Mouse (Mus musculus) intestine, embryonic 16.5 days (tissue): ENCODE data around the gene Mul1. TPM values are rescaled to one million over a fixed set of nuclear protein-coding genes. Genes with fewer than 3 reads are reported as not detected.
A peak's percentile ranks its signal among the peaks of the same experiment; 100 is the strongest.

Experiments
- ATAC-seq: fragments of 200-750 bp; cut with Nextera tagmentation; 2 replicates; pipeline ENCODE4 v1.8.0; 2017; ENCODE audit warnings: moderate TSS enrichment, moderate library complexity
- H3K27ac ChIP-seq: fragments of 300-500 bp; sonication (generic); 2 replicates; pipeline ENCODE4 v1.5.1; 2014; ENCODE audit warnings: mild to moderate bottlenecking, low read length
- H3K27me3 ChIP-seq: fragments of 300-500 bp; sonication (generic); replicated peaks from 2 replicates; pipeline ENCODE4 v1.6.1; 2014; ENCODE audit warnings: low read length, control low read depth, mixed read lengths; ENCODE audit not compliant: control insufficient read depth, insufficient read depth
- H3K36me3 ChIP-seq: fragments of 300-500 bp; sonication (generic); 2 replicates; pipeline ENCODE4 v1.6.1; 2014; ENCODE audit warnings: low read length, control low read depth; ENCODE audit not compliant: control insufficient read depth, insufficient read depth
- H3K4me1 ChIP-seq: fragments of 300-500 bp; sonication (generic); 2 replicates; pipeline ENCODE4 v1.6.1; 2014; ENCODE audit warnings: low read length, control low read depth, mixed read lengths; ENCODE audit not compliant: control insufficient read depth, insufficient read depth
- H3K4me2 ChIP-seq: fragments of 300-500 bp; sonication (generic); 2 replicates; pipeline ENCODE4 v1.6.1; 2014; ENCODE audit warnings: low read depth, low read length, control low read depth
- H3K4me3 ChIP-seq: fragments of 300-500 bp; sonication (generic); 2 replicates; pipeline ENCODE4 v1.5.1; 2014; ENCODE audit warnings: mild to moderate bottlenecking, low read length
- H3K9ac ChIP-seq: fragments of 300-500 bp; sonication (generic); 2 replicates; pipeline ENCODE4 v1.6.1; 2014; ENCODE audit warnings: low read depth, low read length
- H3K9me3 ChIP-seq: fragments of 300-500 bp; sonication (generic); 2 replicates; pipeline ENCODE4 v1.6.1; 2016; ENCODE audit warnings: low read length, control low read depth; ENCODE audit not compliant: control insufficient read depth
- WGBS: fragments of 180-500 bp; shearing (Covaris S2); extraction: QIAGEN DNeasy Blood & Tissue Kit; methylation state at CpG from one replicate; pipeline ENCODE4 v1.1.7; 2014; 5-methylcytosine and 5-hydroxymethylcytosine counted together
- polyA plus RNA-seq: library from polyadenylated mRNA; unstranded; fragments of >200 nt; fragmentation: Nextera tagmentation; extraction: Ambion mirVana; gene quantifications from 2 replicates; pipeline ENCODE4 v1.2.1, GENCODE M21; 2015

Gene Mul1
- polyA plus RNA-seq, 1 experiment from 2014 or later, result 32.7 TPM

GRCm38 (mm10) chr4:138429778-138430177 is 4.7 kb upstream of the Mul1 start:
- no peak overlapping the region for H3K4me3 ChIP-seq
- WGBS, result 44% methylated on average over 3 of the region's 3 CpGs
- H3K9me3 ChIP-seq, result no peaks in the 10 kb centered on the region
- H3K9ac ChIP-seq, result no peak overlapping the region
- H3K4me1 ChIP-seq, result 0 out of 2 replicates have a peak, but pooled peaks cover 6% of the 10 kb centered on the region
- no peak overlapping the region for H3K4me2 ChIP-seq
- H3K27me3 ChIP-seq, result no peaks in the 10 kb centered on the region
- no peak overlapping the region for H3K27ac ChIP-seq
- no peaks in the 10 kb centered on the region for H3K36me3 ChIP-seq
- ATAC-seq, result no peak

- H3K27ac ChIP-seq, result no peak overlapping the region
- peaks cover 14% of the 10 kb centered on the region for H3K4me1 ChIP-seq
- 58% methylated on average over 8 of the region's 8 CpGs for WGBS
- no peaks in the 10 kb centered on the region for H3K27me3 ChIP-seq
- H3K4me2 ChIP-seq, result no peak overlapping the region
- H3K9ac ChIP-seq, result no peak overlapping the region
- no peak overlapping the region for H3K4me3 ChIP-seq
- no peaks in the 10 kb centered on the region for H3K36me3 ChIP-seq
- no peak for ATAC-seq
- H3K9me3 ChIP-seq, result no peaks in the 10 kb centered on the region
Measured at GRCm38 (mm10) chr4:138431340-138431739, 3.1 kb upstream of the Mul1 start.

GRCm38 (mm10) chr4:138440062-138440461 is 5.6 kb downstream of the Mul1 start:
- Histone ChIP-seq H3K4me3 (no peak overlapping the region), H3K4me2 (no peak overlapping the region), H3K27me3 (no peaks in the 10 kb centered on the region), H3K4me1 (peaks cover 13% of the 10 kb centered on the region), H3K36me3 (peaks cover 23% of the 10 kb centered on the region), H3K9me3 (no peaks in the 10 kb centered on the region), H3K27ac (no peak overlapping the region), H3K9ac (no peak overlapping the region)
- ATAC-seq, result no peak
- 42% methylated on average over 3 of the region's 3 CpGs for WGBS

- no peak for ATAC-seq
- H3K27me3 ChIP-seq, result no peaks in the 10 kb centered on the region
- H3K27ac ChIP-seq, result no peak overlapping the region
- peaks cover 4% of the 10 kb centered on the region for H3K36me3 ChIP-seq
- WGBS, result 30% methylated on average over 5 of the region's 5 CpGs
- no peak overlapping the region for H3K4me2 ChIP-seq
- H3K4me3 ChIP-seq, result no peak overlapping the region
- 0 out of 2 replicates have a peak, but pooled peaks cover 2% of the 10 kb centered on the region for H3K4me1 ChIP-seq
- H3K9ac ChIP-seq, result no peak overlapping the region
- no peaks in the 10 kb centered on the region for H3K9me3 ChIP-seq
Measured at GRCm38 (mm10) chr4:138444941-138445340, 10.5 kb downstream of the Mul1 start.

GRCm38 (mm10) chr4:138446981-138447380 is 12.5 kb downstream of the Mul1 start:
- no peaks in the 10 kb centered on the region for H3K9me3 ChIP-seq
- no peaks in the 10 kb centered on the region for H3K27me3 ChIP-seq
- no peaks in the 10 kb centered on the region for H3K36me3 ChIP-seq
- no peak overlapping the region for H3K4me2 ChIP-seq
- peak; percentile 2; the same call in 1 of the 2 replicates for ATAC-seq
- no peak overlapping the region for H3K9ac ChIP-seq
- H3K4me3 ChIP-seq, result no peak overlapping the region
- H3K27ac ChIP-seq, result no peak overlapping the region
- WGBS, result 30% methylated on average over 13 of the region's 13 CpGs
- 0 out of 2 replicates have a peak, but pooled peaks cover 2% of the 10 kb centered on the region for H3K4me1 ChIP-seq

GRCm38 (mm10) chr4:138447387-138447786 is 12.9 kb downstream of the Mul1 start:
- 0 out of 2 replicates have a peak, but pooled peaks cover 2% of the 10 kb centered on the region for H3K4me1 ChIP-seq
- H3K4me2 ChIP-seq, result no peak overlapping the region
- no peaks in the 10 kb centered on the region for H3K36me3 ChIP-seq
- no peak overlapping the region for H3K4me3 ChIP-seq
- no peaks in the 10 kb centered on the region for H3K9me3 ChIP-seq
- H3K27ac ChIP-seq, result no peak overlapping the region
- H3K27me3 ChIP-seq, result no peaks in the 10 kb centered on the region
- under 1% methylated on average over 8 of the region's 8 CpGs for WGBS
- ATAC-seq, result peak; percentile 90
- peak overlapping the region; percentile 26; the same call in 1 of the 2 replicates for H3K9ac ChIP-seq

GRCm38 (mm10) chr4:138447827-138448602 is 13.5 kb downstream of the Mul1 start:
- Histone ChIP-seq H3K4me1 (peaks cover 3% of the 10 kb centered on the region; the same call in 1 of the 2 replicates), H3K4me2 (no peak overlapping the region), H3K9me3 (no peaks in the 10 kb centered on the region), H3K9ac (peak overlapping the region; percentile 26; the same call in 1 of the 2 replicates), H3K27me3 (no peaks in the 10 kb centered on the region), H3K4me3 (no peak overlapping the region), H3K27ac (no peak overlapping the region), H3K36me3 (no peaks in the 10 kb centered on the region)
- ATAC-seq, result peak; percentile 11; the same call in 1 of the 2 replicates
- 50% methylated on average over 15 of the region's 15 CpGs for WGBS

- H3K27me3 ChIP-seq, result no peaks in the 10 kb centered on the region
- H3K9me3 ChIP-seq, result no peaks in the 10 kb centered on the region
- ATAC-seq, result no peak
- H3K27ac ChIP-seq, result no peak overlapping the region
- no peak overlapping the region for H3K4me2 ChIP-seq
- no peak overlapping the region for H3K4me3 ChIP-seq
- H3K4me1 ChIP-seq, result peaks cover 12% of the 10 kb centered on the region
- no peak overlapping the region for H3K9ac ChIP-seq
- WGBS, result 67% methylated on average over 7 of the region's 7 CpGs
- H3K36me3 ChIP-seq, result no peaks in the 10 kb centered on the region
Measured at GRCm38 (mm10) chr4:138448872-138449615, 14.6 kb downstream of the Mul1 start.

- Histone ChIP-seq H3K4me1 (peaks cover 12% of the 10 kb centered on the region), H3K9ac (no peak overlapping the region)
- WGBS, result 61% methylated on average over 12 of the region's 12 CpGs
Measured at GRCm38 (mm10) chr4:138449636-138450314, 15.3 kb downstream of the Mul1 start.

More at GRCm38 (mm10) chr4:138449636-138450314, 15.3 kb downstream of the Mul1 start:
- no peak overlapping the region for H3K4me3 ChIP-seq
- H3K36me3 ChIP-seq, result no peaks in the 10 kb centered on the region
- no peak overlapping the region for H3K27ac ChIP-seq
- no peak overlapping the region for H3K4me2 ChIP-seq
- H3K9me3 ChIP-seq, result no peaks in the 10 kb centered on the region
- no peak for ATAC-seq
- H3K27me3 ChIP-seq, result no peaks in the 10 kb centered on the region
